Mouse (Mus musculus) lung, embryonic 14.5 days (tissue): ENCODE measurements around the gene Pon3. TPM values are rescaled to one million over a fixed set of nuclear protein-coding genes. Genes with fewer than 3 reads are reported as not detected.
"Not testable (repeated sequence)": the region's sequence is repeated elsewhere in the genome, so short reads cannot be mapped to it uniquely, and the experiment has no call there.

Experiments
- ATAC-seq: fragments of 200-750 bp; cut with Nextera tagmentation; 2 replicates; pipeline ENCODE4 v1.8.0; 2017; ENCODE audit warnings: mild to moderate bottlenecking, moderate TSS enrichment, moderate library complexity; ENCODE audit not compliant: insufficient read depth
- DNase-seq: peaks from one replicate; pipeline ENCODE4 v3.0.0-alpha.2; 2015
- H3K27ac ChIP-seq: fragments of 300-500 bp; sonication (generic); 2 replicates; pipeline ENCODE4 v1.5.1; 2014; ENCODE audit warnings: low read depth, mild to moderate bottlenecking, moderate library complexity
- H3K27me3 ChIP-seq: fragments of 300-500 bp; sonication (generic); 2 replicates; pipeline ENCODE4 v1.6.1; 2014; ENCODE audit warnings: low read length, control low read depth; ENCODE audit not compliant: insufficient read depth
- H3K36me3 ChIP-seq: fragments of 300-500 bp; sonication (generic); 2 replicates; pipeline ENCODE4 v1.6.1; 2014; ENCODE audit warnings: control low read depth; ENCODE audit not compliant: insufficient read depth
- H3K4me1 ChIP-seq: fragments of 300-500 bp; sonication (generic); 2 replicates; pipeline ENCODE4 v1.6.1; 2014; ENCODE audit warnings: antibody characterized with exemption, control low read depth; ENCODE audit not compliant: insufficient read depth
- H3K4me2 ChIP-seq: fragments of 300-500 bp; sonication (generic); 2 replicates; pipeline ENCODE4 v1.6.1; 2014; ENCODE audit warnings: mild to moderate bottlenecking
- H3K4me3 ChIP-seq: fragments of 300-500 bp; sonication (generic); 2 replicates; pipeline ENCODE4 v1.5.1; 2014; ENCODE audit warnings: low read depth, low read length
- H3K9ac ChIP-seq: fragments of 300-500 bp; sonication (generic); 2 replicates; pipeline ENCODE4 v1.6.1; 2014
- H3K9me3 ChIP-seq: fragments of 300-500 bp; sonication (generic); 2 replicates; pipeline ENCODE4 v1.6.1; 2016; ENCODE audit warnings: low read depth, low read length, control low read depth
- CTCF ChIP-seq: IDR thresholded peaks from 2 replicates; pipeline ENCODE4 v1.5.1; 2016; ENCODE audit warnings: antibody characterized with exemption, low read depth
- WGBS: fragments of 180-500 bp; shearing (Covaris S2); extraction: QIAGEN DNeasy Blood & Tissue Kit; methylation state at CpG from one replicate; pipeline ENCODE4 v1.1.7; 2014; 5-methylcytosine and 5-hydroxymethylcytosine counted together
- polyA plus RNA-seq: library from polyadenylated mRNA; unstranded; fragments of >200 nt; fragmentation: Nextera tagmentation; extraction: Ambion mirVana; gene quantifications from 2 replicates; pipeline ENCODE4 v1.2.1, GENCODE M21; 2014

Gene Pon3
- polyA plus RNA-seq, 1 experiment from 2014 or later, result 14.2 TPM

GRCm38 (mm10) chr6:5232022-5232421 is 24.1 kb downstream of the Pon3 start:
- Histone ChIP-seq H3K4me3 (no peak overlapping the region), H3K36me3 (no peaks in the 10 kb centered on the region), H3K4me1 (no peaks in the 10 kb centered on the region), H3K27ac (no peak overlapping the region), H3K9me3 (no peaks in the 10 kb centered on the region), H3K27me3 (no peaks in the 10 kb centered on the region), H3K9ac (no peak overlapping the region), H3K4me2 (no peak overlapping the region)
- ATAC-seq, result no peak
- WGBS, result 84% methylated on average over 4 of the region's 4 CpGs
- no peak for DNase-seq
- no peak for TF ChIP-seq CTCF

GRCm38 (mm10) chr6:5230261-5230660 is 25.8 kb downstream of the Pon3 start:
- H3K4me2 ChIP-seq, result no peak overlapping the region
- no peak overlapping the region for H3K4me3 ChIP-seq
- no peaks in the 10 kb centered on the region for H3K9me3 ChIP-seq
- no peaks in the 10 kb centered on the region for H3K36me3 ChIP-seq
- no peak for DNase-seq
- TF ChIP-seq CTCF, result no peak
- ATAC-seq, result no peak
- H3K27ac ChIP-seq, result no peak overlapping the region
- WGBS, result 78% methylated on average over 5 of the region's 5 CpGs
- no peak overlapping the region for H3K9ac ChIP-seq
- no peaks in the 10 kb centered on the region for H3K4me1 ChIP-seq
- no peaks in the 10 kb centered on the region for H3K27me3 ChIP-seq

DNA sequence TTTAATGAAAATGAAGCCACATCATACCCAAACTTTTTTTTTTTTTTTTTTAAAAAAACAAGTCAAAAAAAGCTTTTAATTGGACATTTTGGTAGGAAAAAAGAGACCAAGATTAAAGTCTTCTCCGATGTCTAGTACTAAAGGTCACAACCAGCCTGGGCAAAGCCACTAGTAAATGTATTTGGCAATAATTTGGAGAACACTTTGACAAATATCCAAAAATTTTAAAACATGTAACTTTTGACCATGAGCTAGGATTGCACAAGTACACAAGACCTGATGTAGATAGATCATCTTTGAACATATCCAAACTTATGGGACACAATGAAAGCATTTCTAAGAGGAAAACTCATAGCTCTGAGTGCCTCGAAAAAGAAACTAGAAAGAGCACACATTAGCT is 32.5 kb downstream of the Pon3 start:
- H3K27me3 ChIP-seq, DNase-seq, H3K4me1 ChIP-seq, H3K4me2 ChIP-seq, H3K9ac ChIP-seq, ATAC-seq, H3K9me3 ChIP-seq, H3K36me3 ChIP-seq, H3K27ac ChIP-seq, H3K4me3 ChIP-seq: not testable (repeated sequence)
- WGBS, result 92% methylated on average over 2 of the region's 2 CpGs

DNA sequence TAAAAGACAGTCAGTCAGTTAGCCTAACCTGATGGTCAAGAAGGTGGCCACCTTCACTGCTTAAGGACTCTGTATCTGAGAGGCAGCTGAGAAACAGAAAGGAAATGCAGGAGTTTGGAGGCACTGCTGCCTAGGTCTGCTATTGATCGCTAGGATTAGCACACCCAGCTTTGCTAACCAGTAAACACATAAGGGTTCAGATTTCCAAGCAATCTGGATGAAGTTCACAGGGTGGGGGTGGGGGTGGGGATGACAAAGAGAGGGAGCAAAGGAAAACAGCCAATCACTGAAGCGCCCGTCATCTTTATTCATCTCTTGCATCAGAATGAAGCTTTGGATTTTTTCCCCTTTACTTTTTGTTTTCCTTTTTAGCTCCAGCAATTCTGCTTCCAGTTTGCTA is 34.0 kb downstream of the Pon3 start:
- no peaks in the 10 kb centered on the region for H3K4me1 ChIP-seq
- TF ChIP-seq CTCF, result no peak
- H3K27me3 ChIP-seq, result no peaks in the 10 kb centered on the region
- ATAC-seq (no peak), DNase-seq (no peak)
- H3K36me3 ChIP-seq, result no peaks in the 10 kb centered on the region
- no peak overlapping the region for H3K4me2 ChIP-seq
- no peak overlapping the region for H3K4me3 ChIP-seq
- H3K9ac ChIP-seq, result no peak overlapping the region
- H3K9me3 ChIP-seq, result no peaks in the 10 kb centered on the region
- 70% methylated on average over 3 of the region's 3 CpGs for WGBS
- H3K27ac ChIP-seq, result no peak overlapping the region

- Histone ChIP-seq H3K9ac (no peak overlapping the region), H3K27me3 (no peaks in the 10 kb centered on the region), H3K4me3 (no peak overlapping the region), H3K36me3 (no peaks in the 10 kb centered on the region), H3K4me2 (no peak overlapping the region), H3K9me3 (no peaks in the 10 kb centered on the region), H3K4me1 (no peaks in the 10 kb centered on the region), H3K27ac (no peak overlapping the region)
- no peak for TF ChIP-seq CTCF
- ATAC-seq (no peak), DNase-seq (no peak)
- 90% methylated on average over 4 of the region's 4 CpGs for WGBS
These were observed 37.9 kb downstream of the Pon3 start for GRCm38 (mm10) chr6:5218190-5218589.

- Histone ChIP-seq H3K36me3 (no peaks in the 10 kb centered on the region), H3K27me3 (no peaks in the 10 kb centered on the region), H3K9me3 (no peaks in the 10 kb centered on the region), H3K4me2 (no peak overlapping the region), H3K4me1 (no peaks in the 10 kb centered on the region), H3K27ac (no peak overlapping the region), H3K9ac (no peak overlapping the region), H3K4me3 (no peak overlapping the region)
- WGBS, result 70% methylated on average over 2 of the region's 2 CpGs
- DNase-seq (no peak), ATAC-seq (no peak)
- TF ChIP-seq CTCF, result no peak
These were observed 48.3 kb downstream of the Pon3 start for GRCm38 (mm10) chr6:5207817-5208216.

GRCm38 (mm10) chr6:5199916-5200315 is 56.2 kb downstream of the Pon3 start:
- Histone ChIP-seq H3K27ac (no peak overlapping the region), H3K4me2 (no peak overlapping the region), H3K36me3 (no peaks in the 10 kb centered on the region), H3K9me3 (no peaks in the 10 kb centered on the region), H3K27me3 (no peaks in the 10 kb centered on the region), H3K9ac (no peak overlapping the region), H3K4me3 (no peak overlapping the region), H3K4me1 (no peaks in the 10 kb centered on the region)
- ATAC-seq, result no peak
- no peak for DNase-seq
- 67% methylated on average over 3 of the region's 3 CpGs for WGBS
- TF ChIP-seq CTCF, result no peak

GRCm38 (mm10) chr6:5199376-5199905 is 56.6 kb downstream of the Pon3 start:
- H3K4me3 ChIP-seq, result no peak overlapping the region
- no peak for DNase-seq
- no peak overlapping the region for H3K9ac ChIP-seq
- H3K9me3 ChIP-seq, result no peaks in the 10 kb centered on the region
- H3K27me3 ChIP-seq, result no peaks in the 10 kb centered on the region
- no peak overlapping the region for H3K27ac ChIP-seq
- WGBS, result 84% methylated on average over 8 of the region's 8 CpGs
- no peak for ATAC-seq
- no peak for TF ChIP-seq CTCF
- no peaks in the 10 kb centered on the region for H3K4me1 ChIP-seq
- H3K4me2 ChIP-seq, result no peak overlapping the region
- H3K36me3 ChIP-seq, result no peaks in the 10 kb centered on the region
